Mouse (Mus musculus) limb, embryonic 12.5 days (tissue): ENCODE results near the gene Ppig. TPM values are rescaled to one million over a fixed set of nuclear protein-coding genes. Genes with fewer than 3 reads are reported as not detected.

Experiments
- ATAC-seq: fragments of 200-750 bp; cut with Nextera tagmentation; 2 replicates; pipeline ENCODE4 v1.8.0; 2017; ENCODE audit warnings: low read depth, moderate TSS enrichment; ENCODE audit not compliant: insufficient number of reproducible peaks, insufficient read depth, low FRiP score, low TSS enrichment
- H3K27ac ChIP-seq: fragments of 300-500 bp; sonication (generic); 2 replicates; pipeline ENCODE4 v1.5.1; 2016; ENCODE audit warnings: mild to moderate bottlenecking, moderate library complexity
- H3K27me3 ChIP-seq: fragments of 300-500 bp; sonication (generic); 2 replicates; pipeline ENCODE4 v1.6.1; 2016; ENCODE audit warnings: mild to moderate bottlenecking, moderate library complexity
- H3K36me3 ChIP-seq: fragments of 300-500 bp; sonication (generic); 2 replicates; pipeline ENCODE4 v1.6.1; 2016; ENCODE audit warnings: mild to moderate bottlenecking, moderate library complexity
- H3K4me1 ChIP-seq: fragments of 300-500 bp; sonication (generic); replicated peaks from 2 replicates; pipeline ENCODE4 v1.6.1; 2016
- H3K4me2 ChIP-seq: fragments of 300-500 bp; sonication (generic); 2 replicates; pipeline ENCODE4 v1.6.1; 2016; ENCODE audit warnings: mild to moderate bottlenecking, moderate library complexity
- H3K4me3 ChIP-seq: fragments of 300-500 bp; sonication (generic); replicated peaks from 2 replicates; pipeline ENCODE4 v1.5.1; 2016; ENCODE audit warnings: mild to moderate bottlenecking
- H3K9ac ChIP-seq: fragments of 300-500 bp; sonication (generic); replicated peaks from 2 replicates; pipeline ENCODE4 v1.6.1; 2016; ENCODE audit warnings: mild to moderate bottlenecking, moderate library complexity
- H3K9me3 ChIP-seq: fragments of 300-500 bp; sonication (generic); 2 replicates; pipeline ENCODE4 v1.6.1; 2016; ENCODE audit warnings: mild to moderate bottlenecking, moderate library complexity
- WGBS: fragments of 180-500 bp; shearing (Covaris S2); methylation state at CpG from one replicate; pipeline ENCODE4 v1.1.7; 2016; 5-methylcytosine and 5-hydroxymethylcytosine counted together
- polyA plus RNA-seq: library from polyadenylated mRNA; unstranded; fragments of >200 nt; fragmentation: Nextera tagmentation; extraction: Ambion mirVana; gene quantifications from 2 replicates; pipeline ENCODE4 v1.2.1, GENCODE M21; 2016

Gene Ppig
- polyA plus RNA-seq, 1 experiment from 2014 or later: 168 TPM

DNA sequence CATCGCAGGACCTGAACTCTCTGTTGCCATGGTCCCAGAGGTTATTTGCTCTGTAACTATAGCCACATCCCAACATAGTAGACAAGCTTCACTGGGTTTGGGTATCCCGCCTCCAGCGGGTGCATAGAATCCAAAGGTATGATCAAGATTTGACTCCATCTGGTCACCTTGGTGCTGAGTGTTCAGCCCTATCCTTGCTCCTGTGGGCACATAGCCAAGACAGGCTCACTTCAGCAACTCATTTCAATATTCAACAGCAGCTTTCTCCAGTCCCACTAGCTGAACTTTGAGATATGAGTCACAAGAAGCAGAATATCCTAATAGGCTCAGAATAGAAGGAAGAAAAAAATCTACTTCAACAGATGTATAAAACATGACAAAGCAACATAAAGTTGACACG lies 41.0 kb downstream of the Ppig start:
- no peak overlapping the region for H3K4me2 ChIP-seq
- no peaks in the 10 kb centered on the region for H3K36me3 ChIP-seq
- WGBS: 80% methylated on average over 4 of the region's 4 CpGs

DNA sequence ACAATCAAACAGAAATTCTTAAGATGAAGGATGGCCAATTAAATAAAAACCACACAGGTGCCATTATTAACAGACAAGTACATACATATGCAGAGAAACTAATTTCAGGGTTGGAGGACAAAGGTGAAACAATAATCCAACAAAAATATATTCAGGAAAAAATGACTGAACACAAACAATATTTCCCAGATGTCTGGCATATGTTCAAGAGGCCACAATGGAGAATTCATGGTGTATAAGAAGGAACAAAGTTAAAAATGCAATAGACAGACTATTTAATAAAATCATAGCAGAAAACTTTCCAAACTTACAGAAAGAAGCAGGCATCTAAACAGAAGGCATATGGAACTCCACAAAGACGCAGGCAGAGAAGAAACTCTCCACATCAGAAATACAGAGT lies 42.4 kb downstream of the Ppig start:
- no peaks in the 10 kb centered on the region for H3K36me3 ChIP-seq
- no peak for ATAC-seq
- H3K27me3 ChIP-seq: no peaks in the 10 kb centered on the region
- WGBS: 70% methylated on average over 1 of the region's 1 CpGs
- no peak overlapping the region for H3K4me2 ChIP-seq
- H3K27ac ChIP-seq: no peak overlapping the region
- no peaks in the 10 kb centered on the region for H3K9me3 ChIP-seq
- H3K4me1 ChIP-seq: no peaks in the 10 kb centered on the region
- no peak overlapping the region for H3K9ac ChIP-seq
- H3K4me3 ChIP-seq: no peak overlapping the region

More for the DNA sequence above, 41.0 kb downstream of the Ppig start:
- Histone ChIP-seq H3K9ac (no peak overlapping the region), H3K4me1 (no peaks in the 10 kb centered on the region), H3K4me3 (no peak overlapping the region), H3K27ac (no peak overlapping the region), H3K27me3 (no peaks in the 10 kb centered on the region), H3K9me3 (no peaks in the 10 kb centered on the region)
- ATAC-seq: no peak

DNA sequence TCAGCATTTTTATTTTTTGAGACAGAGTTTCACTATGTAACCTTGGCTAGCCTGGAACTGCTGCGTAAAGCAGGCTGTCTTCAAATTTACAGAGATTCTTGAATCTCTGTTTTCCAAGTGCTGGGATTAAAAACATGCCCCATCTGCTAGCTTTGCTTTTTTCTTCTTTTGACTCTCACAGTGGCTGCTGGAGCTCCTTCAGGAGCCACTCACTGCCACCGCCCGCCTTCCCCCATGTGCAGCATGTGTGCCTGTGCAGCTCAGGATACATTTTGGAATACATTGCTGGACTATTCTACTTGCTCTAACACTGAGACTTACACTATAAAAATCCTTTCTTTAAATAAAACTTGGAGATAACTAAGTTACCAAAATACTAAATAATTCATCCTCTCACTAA lies 51.0 kb downstream of the Ppig start:
- Histone ChIP-seq H3K27me3 (no peaks in the 10 kb centered on the region), H3K9me3 (no peaks in the 10 kb centered on the region), H3K9ac (no peak overlapping the region), H3K4me1 (no peaks in the 10 kb centered on the region), H3K36me3 (peaks cover 9% of the 10 kb centered on the region; the same call in 1 of the 2 replicates), H3K4me3 (no peak overlapping the region), H3K27ac (no peak overlapping the region), H3K4me2 (no peak overlapping the region)
- ATAC-seq: no peak
- 96% methylated on average over 3 of the region's 3 CpGs for WGBS

DNA sequence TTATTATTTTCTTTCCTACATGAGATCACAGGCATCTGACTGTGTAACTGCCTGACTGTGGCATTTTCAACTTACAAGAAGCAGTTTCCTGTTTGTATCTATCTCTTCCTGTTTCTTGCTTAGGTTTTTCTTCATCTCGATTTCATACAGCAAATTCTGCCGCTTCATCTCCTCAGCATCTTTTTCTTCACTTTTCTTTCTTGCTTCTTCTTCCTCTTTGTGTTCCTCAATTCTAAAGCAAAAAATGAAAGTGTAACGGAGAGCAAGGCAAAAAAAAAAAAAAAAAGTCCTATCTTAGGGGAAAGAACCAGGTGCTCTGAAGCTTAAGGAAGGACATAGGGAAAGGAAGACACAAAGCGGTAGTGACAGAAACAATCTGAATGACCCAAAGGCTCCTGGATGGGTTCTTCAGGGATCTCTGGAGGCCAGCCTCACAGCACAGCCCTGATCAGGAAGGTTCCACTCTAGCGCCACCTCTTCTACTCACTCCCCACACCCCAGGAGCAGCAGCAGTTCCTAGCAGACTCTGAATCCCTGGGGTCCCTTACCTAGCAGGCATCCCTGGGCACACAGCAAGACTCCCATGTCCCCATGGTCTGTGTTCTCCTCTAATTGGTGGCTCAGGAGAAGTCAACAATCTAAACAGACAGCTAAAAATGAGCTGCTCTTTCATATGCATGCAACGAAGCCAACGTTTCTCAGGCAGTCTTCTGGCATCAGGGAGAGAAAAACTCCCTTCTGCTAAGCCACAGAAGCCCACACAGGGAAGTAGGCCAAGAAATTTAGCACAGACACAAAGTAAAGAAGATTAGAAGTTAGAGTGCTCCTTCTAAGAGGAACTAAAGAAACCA lies 55.9 kb downstream of the Ppig start:
- H3K4me3 ChIP-seq: no peak overlapping the region
- peaks cover 13% of the 10 kb centered on the region; the same call in 1 of the 2 replicates for H3K36me3 ChIP-seq
- WGBS: 72% methylated on average over 7 of the region's 7 CpGs
- no peak overlapping the region for H3K9ac ChIP-seq
- H3K4me2 ChIP-seq: no peak overlapping the region
- no peak overlapping the region for H3K27ac ChIP-seq
- H3K9me3 ChIP-seq: no peaks in the 10 kb centered on the region
- no peaks in the 10 kb centered on the region for H3K4me1 ChIP-seq
- H3K27me3 ChIP-seq: no peaks in the 10 kb centered on the region
- ATAC-seq: no peak

DNA sequence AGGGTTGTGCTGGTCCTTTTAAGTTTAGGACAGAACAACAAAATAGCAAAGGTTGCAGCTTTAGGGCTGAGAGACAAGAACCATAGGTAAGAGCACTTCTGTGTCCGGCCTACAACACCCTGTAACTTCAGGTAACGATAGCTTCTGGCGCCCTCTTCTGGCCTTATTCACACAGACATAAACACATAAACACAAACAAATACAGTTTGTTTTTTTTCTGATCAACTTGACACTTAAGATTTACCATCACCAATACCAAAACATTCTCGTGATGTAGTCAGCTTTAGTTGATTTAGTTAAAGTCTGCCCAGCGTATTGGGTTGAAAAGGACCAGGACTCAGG lies 56.5 kb downstream of the Ppig start:
- Histone ChIP-seq H3K9me3 (no peaks in the 10 kb centered on the region), H3K27ac (no peak overlapping the region), H3K4me3 (no peak overlapping the region), H3K27me3 (no peaks in the 10 kb centered on the region), H3K4me1 (no peaks in the 10 kb centered on the region), H3K4me2 (no peak overlapping the region), H3K9ac (no peak overlapping the region), H3K36me3 (peaks cover 13% of the 10 kb centered on the region; the same call in 1 of the 2 replicates)
- WGBS: 42% methylated on average over 5 of the region's 5 CpGs
- no peak for ATAC-seq

DNA sequence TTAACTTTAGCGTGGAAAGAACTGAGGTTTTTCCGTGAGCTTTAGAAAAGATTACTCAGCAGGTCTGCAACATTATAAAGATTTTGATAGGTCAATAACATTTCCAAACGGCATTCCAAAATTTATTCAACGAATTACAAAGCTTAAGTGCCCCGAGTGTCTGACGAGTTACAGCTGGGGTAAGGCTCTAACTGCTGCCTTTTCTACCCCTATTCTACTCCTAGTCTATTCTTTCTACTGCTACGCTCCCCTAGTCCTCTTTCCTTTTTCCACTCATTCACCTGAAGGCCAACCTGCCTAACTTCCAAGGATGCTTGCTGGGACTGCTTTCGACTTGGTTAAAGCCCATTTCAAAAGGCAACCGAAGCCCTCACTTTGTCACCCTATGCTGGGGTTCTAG lies 66.6 kb downstream of the Ppig start:
- H3K9ac ChIP-seq: peak overlapping the region; percentile 67
- ATAC-seq: peak; percentile 11; the same call in 1 of the 2 replicates
- no peaks in the 10 kb centered on the region for H3K27me3 ChIP-seq
- H3K4me1 ChIP-seq: no peaks in the 10 kb centered on the region; the same call in 1 of the 2 replicates
- 30% methylated on average over 9 of the region's 9 CpGs for WGBS
- peaks cover 16% of the 10 kb centered on the region for H3K36me3 ChIP-seq
- peak overlapping the region; percentile 57 for H3K4me3 ChIP-seq
- H3K9me3 ChIP-seq: no peaks in the 10 kb centered on the region
- H3K4me2 ChIP-seq: peak overlapping the region; percentile 68
- H3K27ac ChIP-seq: peak overlapping the region; percentile 53; the same call in 1 of the 2 replicates

DNA sequence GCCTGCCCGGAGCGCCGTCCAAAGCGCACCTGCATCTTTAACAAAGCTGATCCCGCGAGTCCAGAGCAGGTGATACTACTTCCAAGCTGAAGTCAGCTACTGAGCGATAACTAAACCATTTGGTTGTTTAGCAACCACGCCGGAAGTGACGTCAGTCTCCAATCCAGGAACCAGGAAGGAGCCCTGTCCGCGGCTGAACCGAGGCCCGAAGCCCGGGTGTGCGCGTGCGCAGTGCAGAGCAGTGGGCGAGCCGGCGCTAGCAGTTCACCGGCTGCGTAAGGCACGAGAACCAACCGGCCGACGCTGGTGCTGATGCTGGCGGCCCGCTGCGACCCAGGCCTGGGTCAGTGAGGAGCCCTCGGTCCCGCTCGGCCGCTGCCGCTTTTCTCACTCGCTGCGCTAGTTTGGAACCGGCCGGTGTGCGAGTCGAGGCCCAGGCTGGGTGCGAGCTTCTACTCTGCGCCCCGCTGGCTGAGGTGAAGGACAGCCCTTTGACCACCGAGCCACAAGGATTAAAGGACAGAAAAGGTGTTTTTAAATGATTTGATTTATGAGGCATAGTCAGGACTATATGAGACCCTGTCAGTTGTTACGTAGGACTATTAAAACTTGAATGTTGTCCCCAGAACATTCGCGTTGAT lies 67.2 kb downstream of the Ppig start, which contains the start of the genes Ccdc173 and Phospho2:
TSS of gene Ccdc173 (minus strand) at position 147 of the 641 bp plus-strand sequence.
TSS of gene Phospho2 (plus strand) at position 195 of the 641 bp plus-strand sequence.
- Histone ChIP-seq H3K9ac (peak within 1 kb of the TSS; percentile 67), H3K4me3 (peak within 1 kb of the TSS; percentile 57), H3K27me3 (no peaks in the 10 kb centered on the region), H3K4me2 (peak within 1 kb of the TSS; percentile 68), H3K27ac (peak within 1 kb of the TSS; percentile 70), H3K36me3 (peaks cover 20% of the 10 kb centered on the region), H3K9me3 (no peaks in the 10 kb centered on the region), H3K4me1 (no peaks in the 10 kb centered on the region; the same call in 1 of the 2 replicates)
- 1% methylated on average over 48 of the region's 48 CpGs for WGBS
- ATAC-seq: peak; percentile 96

DNA sequence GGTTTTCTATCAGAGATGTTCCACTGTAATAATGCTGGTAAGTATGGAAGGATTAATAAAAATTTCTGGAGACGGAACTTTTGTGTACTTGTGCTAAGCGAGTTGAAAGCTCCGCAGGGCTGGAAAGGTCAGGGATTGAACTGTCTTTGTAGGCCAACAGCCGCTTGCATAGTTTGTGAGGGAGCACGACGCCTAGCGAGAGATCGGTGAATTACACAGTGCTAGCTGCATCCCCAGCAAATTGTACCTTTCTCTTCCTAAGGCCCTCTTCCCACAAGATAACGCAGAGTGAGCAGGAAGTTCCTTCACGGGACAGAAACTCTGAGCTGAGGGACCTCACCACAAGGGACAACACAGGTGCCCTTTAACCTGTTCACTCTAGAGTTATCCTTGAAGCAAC lies 67.9 kb downstream of the Ppig start:
- WGBS: 3% methylated on average over 10 of the region's 10 CpGs
- Histone ChIP-seq H3K27me3 (no peaks in the 10 kb centered on the region), H3K9ac (0 out of 2 replicates have a peak overlapping the region, but pooled peaks have one; percentile 67), H3K27ac (no peak overlapping the region), H3K4me2 (peak overlapping the region; percentile 68), H3K4me3 (peak overlapping the region; percentile 57), H3K4me1 (no peaks in the 10 kb centered on the region; the same call in 1 of the 2 replicates), H3K9me3 (no peaks in the 10 kb centered on the region), H3K36me3 (peaks cover 27% of the 10 kb centered on the region)
- no peak for ATAC-seq

DNA sequence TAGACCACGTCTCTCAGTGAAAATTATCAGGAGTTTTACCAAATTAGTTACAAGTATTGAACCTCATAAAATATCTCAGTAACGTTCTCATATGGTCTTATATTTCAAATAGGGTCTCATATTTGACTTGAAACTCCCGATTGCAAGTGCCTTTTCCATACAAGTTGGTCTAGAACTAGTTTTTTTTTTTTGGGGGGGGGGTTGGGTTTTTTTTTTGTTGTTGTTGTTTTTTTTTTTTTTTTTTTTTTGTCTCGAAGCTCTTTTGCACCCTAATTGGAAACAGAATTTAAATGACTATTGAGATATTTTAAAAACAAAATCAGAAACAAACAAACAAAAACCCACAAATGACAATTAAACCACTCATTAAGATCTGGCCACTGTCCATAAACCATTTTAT lies 68.4 kb downstream of the Ppig start:
- Histone ChIP-seq H3K4me2 (peak overlapping the region; percentile 68), H3K27me3 (no peaks in the 10 kb centered on the region), H3K9ac (no peak overlapping the region), H3K4me1 (no peaks in the 10 kb centered on the region; the same call in 1 of the 2 replicates), H3K27ac (no peak overlapping the region), H3K36me3 (peaks cover 31% of the 10 kb centered on the region), H3K9me3 (no peaks in the 10 kb centered on the region), H3K4me3 (no peak overlapping the region)
- no peak for ATAC-seq
- WGBS: 67% methylated on average over 4 of the region's 4 CpGs

DNA sequence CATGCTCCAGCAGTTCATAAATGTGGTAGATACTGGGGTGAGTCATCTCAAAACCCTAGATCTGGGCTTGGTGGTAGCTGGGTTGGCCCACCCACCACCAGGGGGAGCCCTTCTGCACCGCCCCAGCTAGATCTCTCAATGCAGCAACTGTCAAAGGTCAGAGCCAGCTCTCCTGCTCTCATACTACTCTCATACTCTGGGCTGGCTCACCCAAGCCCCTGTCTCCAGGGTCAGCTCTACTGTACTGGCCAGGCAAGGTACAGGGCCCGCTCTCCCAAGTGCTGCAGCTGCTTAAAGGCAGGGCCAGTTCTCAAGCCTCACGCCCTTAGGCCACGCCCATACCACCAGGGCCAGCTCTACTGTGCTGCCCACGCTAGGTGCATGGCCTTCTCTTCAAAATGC lies 80.6 kb downstream of the Ppig start:
- WGBS: 60% methylated on average over 5 of the region's 5 CpGs
- peak; percentile 68; the same call in 1 of the 2 replicates for ATAC-seq

More for the DNA sequence above, 80.6 kb downstream of the Ppig start:
- peaks cover 1% of the 10 kb centered on the region; the same call in 1 of the 2 replicates for H3K36me3 ChIP-seq
- no peak overlapping the region for H3K4me2 ChIP-seq
- no peak overlapping the region for H3K4me3 ChIP-seq
- no peak overlapping the region for H3K27ac ChIP-seq
- H3K9ac ChIP-seq: no peak overlapping the region
- H3K27me3 ChIP-seq: no peaks in the 10 kb centered on the region
- no peaks in the 10 kb centered on the region for H3K4me1 ChIP-seq
- H3K9me3 ChIP-seq: no peaks in the 10 kb centered on the region
